Mouse (Mus musculus) embryonic facial prominence, embryonic 11.5 days (tissue): ENCODE measurements at regions not wholly inside any gene's neighbourhood (a gene's known extent, or its start where the extent isn't known, plus 50 kb on each side); places are given as distances from the start of the nearest gene placed in this dataset.

Experiments used
- ATAC-seq: fragments of 200-750 bp; cut with Nextera tagmentation; replicated peaks from 2 replicates; pipeline ENCODE4 v1.8.0; 2017; ENCODE audit warnings: low read depth; ENCODE audit not compliant: insufficient number of reproducible peaks, low FRiP score, low TSS enrichment
- DNase-seq: peaks from one replicate; pipeline ENCODE4 v3.0.0-alpha.2; 2015; ENCODE audit warnings: low spot score
- H3K27ac ChIP-seq: fragments of 300-500 bp; sonication (generic); replicated peaks from 2 replicates; pipeline ENCODE4 v1.5.1; 2014; ENCODE audit warnings: mild to moderate bottlenecking, low read depth, low read length, control low read depth
- H3K27me3 ChIP-seq: fragments of 300-500 bp; sonication (generic); 2 replicates; pipeline ENCODE4 v1.6.1; 2014; ENCODE audit warnings: mild to moderate bottlenecking, low read length, moderate library complexity, mixed read lengths; ENCODE audit not compliant: control insufficient read depth, insufficient read depth
- H3K36me3 ChIP-seq: fragments of 300-500 bp; sonication (generic); replicated peaks from 2 replicates; pipeline ENCODE4 v1.6.1; 2014; ENCODE audit warnings: low read depth, mild to moderate bottlenecking, low read length, moderate library complexity, mixed read lengths; ENCODE audit not compliant: control insufficient read depth, insufficient read depth
- H3K4me1 ChIP-seq: fragments of 300-500 bp; sonication (generic); 2 replicates; pipeline ENCODE4 v1.6.1; 2014; ENCODE audit warnings: low read length, mixed read lengths; ENCODE audit not compliant: control insufficient read depth, insufficient read depth
- H3K4me2 ChIP-seq: fragments of 300-500 bp; sonication (generic); 2 replicates; pipeline ENCODE4 v1.6.1; 2014; ENCODE audit warnings: low read depth, mild to moderate bottlenecking, control low read depth, low read length, moderate library complexity
- H3K4me3 ChIP-seq: fragments of 300-500 bp; sonication (generic); 2 replicates; pipeline ENCODE4 v1.5.1; 2014; ENCODE audit warnings: low read depth, low read length, control low read depth
- H3K9ac ChIP-seq: fragments of 300-500 bp; sonication (generic); replicated peaks from 2 replicates; pipeline ENCODE4 v1.6.1; 2014; ENCODE audit warnings: mild to moderate bottlenecking, control low read depth, low read length
- H3K9me3 ChIP-seq: fragments of 300-500 bp; sonication (generic); replicated peaks from 2 replicates; pipeline ENCODE4 v1.6.1; 2016; ENCODE audit warnings: mild to moderate bottlenecking, low read length, inconsistent platforms, mixed read lengths; ENCODE audit not compliant: control insufficient read depth
- WGBS: fragments of 180-500 bp; shearing (Covaris S2); extraction: QIAGEN DNeasy Blood & Tissue Kit; methylation state at CpG from one replicate; pipeline ENCODE4 v1.1.7; 2014; 5-methylcytosine and 5-hydroxymethylcytosine counted together

- H3K9me3 ChIP-seq, result no peaks in the 10 kb centered on the region
- no peak overlapping the region for H3K9ac ChIP-seq
- H3K27me3 ChIP-seq, result no peaks in the 10 kb centered on the region
- WGBS, result 67% methylated on average over 5 of the region's 5 CpGs
- DNase-seq, result no peak
- H3K4me1 ChIP-seq, result no peaks in the 10 kb centered on the region
- H3K27ac ChIP-seq, result no peak overlapping the region
- H3K4me3 ChIP-seq, result no peak overlapping the region
- ATAC-seq, result no peak
- no peak overlapping the region for H3K4me2 ChIP-seq
- H3K36me3 ChIP-seq, result no peaks in the 10 kb centered on the region
These were observed 134.9 kb downstream of the Gm4791 start for GRCm38 (mm10) chr9:47133454-47133853.

DNA sequence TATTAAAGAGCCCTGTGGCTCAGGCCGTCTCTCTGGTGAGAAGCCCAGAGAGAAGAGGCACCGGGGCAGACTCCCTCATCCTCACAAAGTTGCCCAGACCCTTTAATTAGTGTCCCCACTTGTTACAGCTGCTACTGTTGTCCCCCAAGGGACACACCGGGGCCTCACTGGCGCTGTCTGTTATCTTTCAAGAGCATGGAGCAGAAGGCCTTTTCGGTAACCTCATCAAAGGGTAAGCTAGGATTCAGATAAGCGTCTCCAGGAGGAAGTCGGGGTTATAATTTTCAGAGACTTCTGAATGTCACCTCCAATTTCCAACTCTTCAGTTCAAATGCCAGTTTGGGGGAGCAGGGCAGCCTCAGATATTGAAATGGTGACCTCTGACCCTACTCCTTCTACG, 135.3 kb downstream of the Gm4791 start:
- ATAC-seq (no peak), DNase-seq (no peak)
- H3K4me2 ChIP-seq, result no peak overlapping the region
- H3K9me3 ChIP-seq, result no peaks in the 10 kb centered on the region
- H3K4me1 ChIP-seq, result no peaks in the 10 kb centered on the region
- no peaks in the 10 kb centered on the region for H3K36me3 ChIP-seq
- H3K27ac ChIP-seq, result no peak overlapping the region
- WGBS, result 59% methylated on average over 8 of the region's 8 CpGs
- no peak overlapping the region for H3K9ac ChIP-seq
- H3K27me3 ChIP-seq, result no peaks in the 10 kb centered on the region
- no peak overlapping the region for H3K4me3 ChIP-seq

DNA sequence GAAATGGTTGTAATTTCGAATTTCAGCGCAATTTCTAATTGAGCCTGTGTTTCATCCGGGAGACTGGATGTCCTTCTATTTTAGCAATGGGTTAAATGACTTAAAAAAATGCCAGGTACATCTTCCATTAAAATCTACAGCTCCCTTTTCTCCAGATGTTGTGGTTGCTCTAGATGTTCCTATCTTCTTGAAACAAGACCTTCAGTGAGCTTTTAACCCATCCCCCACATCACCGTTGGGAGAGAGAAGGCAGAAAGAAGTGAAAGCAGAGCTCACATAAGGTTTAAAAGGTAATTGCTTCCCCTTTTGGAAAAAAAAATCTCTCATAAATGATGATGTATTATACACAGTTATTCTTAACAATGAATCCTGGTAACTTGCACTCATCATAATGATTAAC, 135.9 kb downstream of the Gm4791 start:
- no peak for ATAC-seq
- DNase-seq, result no peak
- no peaks in the 10 kb centered on the region for H3K4me1 ChIP-seq
- 70% methylated on average over 4 of the region's 4 CpGs for WGBS
- H3K9me3 ChIP-seq, result no peaks in the 10 kb centered on the region
- no peak overlapping the region for H3K4me2 ChIP-seq
- H3K4me3 ChIP-seq, result no peak overlapping the region
- no peaks in the 10 kb centered on the region for H3K36me3 ChIP-seq
- no peak overlapping the region for H3K27ac ChIP-seq
- no peak overlapping the region for H3K9ac ChIP-seq
- no peaks in the 10 kb centered on the region for H3K27me3 ChIP-seq

- H3K27ac ChIP-seq, result no peak overlapping the region
- WGBS, result 96% methylated on average over 5 of the region's 5 CpGs
- H3K9ac ChIP-seq, result no peak overlapping the region
- H3K36me3 ChIP-seq, result no peaks in the 10 kb centered on the region
- H3K4me3 ChIP-seq, result no peak overlapping the region
- no peaks in the 10 kb centered on the region for H3K9me3 ChIP-seq
- H3K4me2 ChIP-seq, result no peak overlapping the region
- no peak for ATAC-seq
- DNase-seq, result no peak
- H3K4me1 ChIP-seq, result no peaks in the 10 kb centered on the region
- H3K27me3 ChIP-seq, result no peaks in the 10 kb centered on the region
These were observed 138.1 kb downstream of the Gm4791 start for GRCm38 (mm10) chr9:47136641-47137040.

DNA sequence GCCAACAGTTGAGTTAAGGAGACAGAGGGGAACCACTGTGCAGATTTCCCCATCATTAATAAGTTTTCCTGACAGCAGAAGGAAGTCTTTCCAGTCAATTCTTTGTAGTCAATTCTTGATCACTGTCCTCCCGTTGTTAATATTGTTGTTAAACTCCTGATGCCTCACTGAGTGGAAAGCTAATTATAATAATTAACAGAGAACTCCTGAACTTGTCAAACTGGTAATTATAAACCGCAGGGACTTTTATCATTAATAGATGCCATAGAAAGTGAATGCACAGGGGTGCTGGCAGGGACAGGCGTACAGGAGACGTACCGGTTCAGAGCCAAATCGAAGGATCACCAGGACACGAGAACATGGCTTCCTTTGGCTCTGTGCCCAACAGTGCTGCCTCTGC, 154.9 kb downstream of the Gm4791 start:
- Histone ChIP-seq H3K9ac (no peak overlapping the region), H3K4me2 (no peak overlapping the region), H3K9me3 (no peaks in the 10 kb centered on the region), H3K4me1 (no peaks in the 10 kb centered on the region), H3K27me3 (no peaks in the 10 kb centered on the region), H3K36me3 (no peaks in the 10 kb centered on the region), H3K27ac (no peak overlapping the region), H3K4me3 (no peak overlapping the region)
- no peak for ATAC-seq
- no peak for DNase-seq
- WGBS, result 91% methylated on average over 7 of the region's 7 CpGs

- H3K27ac ChIP-seq, result no peak overlapping the region
- ATAC-seq, result 0 out of 2 replicates have a peak, but pooled peaks have one; percentile 59
- no peak for DNase-seq
These were observed 167.1 kb downstream of the Gm4791 start for GRCm38 (mm10) chr9:47165480-47166131.

GRCm38 (mm10) chr9:47167681-47168240, 169.2 kb downstream of the Gm4791 start:
- Histone ChIP-seq H3K36me3 (no peaks in the 10 kb centered on the region), H3K4me3 (no peak overlapping the region), H3K27ac (no peak overlapping the region), H3K4me2 (no peak overlapping the region), H3K4me1 (peaks cover 5% of the 10 kb centered on the region), H3K9me3 (no peaks in the 10 kb centered on the region), H3K9ac (no peak overlapping the region), H3K27me3 (no peaks in the 10 kb centered on the region)
- peak; percentile 65 for DNase-seq
- 39% methylated on average over 20 of the region's 20 CpGs for WGBS
- no peak for ATAC-seq

More at GRCm38 (mm10) chr9:47165480-47166131, 167.1 kb downstream of the Gm4791 start:
- no peaks in the 10 kb centered on the region for H3K27me3 ChIP-seq
- H3K9ac ChIP-seq, result no peak overlapping the region
- peaks cover 5% of the 10 kb centered on the region for H3K4me1 ChIP-seq
- no peaks in the 10 kb centered on the region for H3K9me3 ChIP-seq
- 33% methylated on average over 8 of the region's 8 CpGs for WGBS
- H3K4me3 ChIP-seq, result no peak overlapping the region
- H3K4me2 ChIP-seq, result no peak overlapping the region
- no peaks in the 10 kb centered on the region for H3K36me3 ChIP-seq

GRCm38 (mm10) chr9:47176044-47176443, 177.5 kb downstream of the Gm4791 start:
- Histone ChIP-seq H3K4me2 (no peak overlapping the region), H3K4me1 (no peaks in the 10 kb centered on the region), H3K27ac (no peak overlapping the region), H3K4me3 (no peak overlapping the region), H3K27me3 (no peaks in the 10 kb centered on the region), H3K36me3 (no peaks in the 10 kb centered on the region), H3K9ac (no peak overlapping the region), H3K9me3 (no peaks in the 10 kb centered on the region)
- no peak for ATAC-seq
- DNase-seq, result no peak
- WGBS, result 92% methylated on average over 4 of the region's 4 CpGs
